ENCODE assay signal across 8 mouse cellular contexts in genomic region chr11:78094504-78095143, GRCm38 (mm10). TPM values are rescaled to one million over a fixed set of nuclear protein-coding genes. Genes with fewer than 3 reads are reported as not detected.
DNase-seq lines count a peak whose midpoint lies in the region; ATAC-seq lines count a peak whose summit lies in the region.

TSS of gene Fam222b (plus strand) at chr11:78094660.

- DNase-seq in MN1 (ENCODE audit: low spot score): peak; percentile 92
- DNase-seq in cerebellum, adult 9-10 months: peak; percentile 93
- DNase-seq in frontal cortex, adult 2 months (ENCODE audit: extremely low spot score in 1 of 2, low spot score in 1 of 2): peak; percentile 85 to 93
- DNase-seq in hindbrain, embryonic 11.5 days (ENCODE audit: low spot score): peak; percentile 95
- peak; percentile 93 to 95 for DNase-seq in layer of hippocampus, postnatal 10 days (ENCODE audit: low spot score in 2 of 2)
- peak; percentile 96 for DNase-seq in lung, postnatal 10 days
- DNase-seq in ovary, postnatal 36 days (ENCODE audit: low spot score): peak; percentile 93
- peak; percentile 86 for DNase-seq in thymus, postnatal 25 days

- no peaks in the 10 kb centered on the region for H3K9me3 ChIP-seq in hindbrain, embryonic 11.5 days (ENCODE audit: control insufficient read depth, low read length)

- H3K9ac ChIP-seq in hindbrain, embryonic 11.5 days (ENCODE audit: low read depth, low read length): peak within 1 kb of the TSS; percentile 81

- peak; percentile 94 for ATAC-seq in hindbrain, embryonic 11.5 days (ENCODE audit: low FRiP score)

- H3K27ac ChIP-seq in hindbrain, embryonic 11.5 days (ENCODE audit: low read depth, low read length): peak within 1 kb of the TSS; percentile 74

- no peaks in the 10 kb centered on the region for H3K27me3 ChIP-seq in hindbrain, embryonic 11.5 days (ENCODE audit: control insufficient read depth, insufficient read depth, low read length)

- peak within 1 kb of the TSS; percentile 57 for H3K4me2 ChIP-seq in hindbrain, embryonic 11.5 days (replicated peaks; ENCODE audit: low read depth, low read length)

- H3K4me3 ChIP-seq in hindbrain, embryonic 11.5 days (ENCODE audit: low read depth, low read length): peak within 1 kb of the TSS; percentile 63

- H3K4me1 ChIP-seq in hindbrain, embryonic 11.5 days (replicated peaks; ENCODE audit: control insufficient read depth, insufficient read depth, low read length): no peaks in the 10 kb centered on the region

- under 1% methylated on average over 38 of the region's 38 CpGs for WGBS in hindbrain, embryonic 11.5 days

- H3K36me3 ChIP-seq in hindbrain, embryonic 11.5 days (ENCODE audit: control insufficient read depth, insufficient read depth, low read length): no peaks in the 10 kb centered on the region

RNA-seq across cellular contexts. Expression of gene Fam222b, which starts in this region (rescaled TPM):
- polyA plus RNA-seq in frontal cortex, adult 2 months (2012; rRNA removed): 22.9 and 27.1 TPM in 2 replicates
- polyA plus RNA-seq in hindbrain, embryonic 11.5 days (2014; fragmentation: Nextera tagmentation; extraction: Ambion mirVana): 24.3 and 24.4 TPM in 2 replicates
- total RNA-seq in layer of hippocampus, postnatal 10 days (2021): 10 to 100 TPM; 24.3 to 27.0 TPM

Comparison
In these comparisons a context has a peak if more than half of its experiments do, and no peak if none do; other contexts are left out.
1. Peak in every context shown above with its lines: DNase-seq, ATAC-seq, H3K4me3 ChIP-seq and H3K27ac ChIP-seq.